Mouse (Mus musculus) layer of hippocampus, adult 6 months (tissue): ENCODE data around the gene Gm11273. TPM values are rescaled to one million over a fixed set of nuclear protein-coding genes. Genes with fewer than 3 reads are reported as not detected.

Source experiments
- long read RNA-seq, 2 experiments: library from polyadenylated mRNA; unstranded; transcript quantifications; one replicate each; pipeline ENCODE4 v2.0.0; 2019 to 2020
- polyA plus RNA-seq: library from polyadenylated mRNA; unstranded; fragments of <200 nt; fragmentation: Nextera tagmentation; gene quantifications from 2 replicates; pipeline ENCODE4 v1.2.3, GENCODE M21; 2021

Gene Gm11273
- polyA plus RNA-seq = 13.0 and 13.4 TPM in 2 replicates
- long read RNA-seq, experiment 1, transcript Gm11273-201 (1 exons, 390 nt) = major isoform, 10 of 10 reads
- long read RNA-seq, experiment 1, partial matches to known transcripts = 0 of 10 reads
- long read RNA-seq, experiment 1, other reads (novel, unspliced or antisense) = 0 of 10 reads
- long read RNA-seq, experiment 2 = 0 reads

GRCm38 (mm10) chr13:21501182-21501581 is at the start of gene Gm11273:
Gene Gm11273, minus strand, starts transcription at chr13:21501418.

GRCm38 (mm10) chr13:21542708-21543107 is 41.5 kb upstream of the Gm11273 start, which contains the start of gene Olfr1366:
Gene Olfr1366, minus strand, starts transcription at chr13:21542808.

GRCm38 (mm10) chr13:21530781-21531201 is 29.6 kb upstream of the Gm11273 start, which contains the start of gene Zkscan8:
Gene Zkscan8, minus strand, starts transcription at chr13:21531120.

GRCm38 (mm10) chr13:21495080-21495479 is 6.1 kb downstream of the Gm11273 start, which contains the start of gene AK157302:
Gene AK157302, plus strand, starts transcription at chr13:21495223.

GRCm38 (mm10) chr13:21478759-21479670 is 22.2 kb downstream of the Gm11273 start, which contains the start of the genes Zkscan4 and Gm10065:
Gene Zkscan4, plus strand, starts transcription at chr13:21478907.
Gene Gm10065, minus strand, starts transcription at chr13:21479441.

GRCm38 (mm10) chr13:21468061-21469019 is 32.9 kb downstream of the Gm11273 start, which contains the start of gene Nkapl:
Gene Nkapl, minus strand, starts transcription at chr13:21468509.

GRCm38 (mm10) chr13:21453449-21453848 is 47.8 kb downstream of the Gm11273 start, which contains the start of gene Zscan26:
Gene Zscan26, minus strand, starts transcription at chr13:21453730.

Other genes with a start within 250 kb of the Gm11273 start
- not detected in 2 replicates for gene Gpx5, start 208.7 kb downstream of the Gm11273 start, polyA plus RNA-seq
- gene Gpx6, start 189.3 kb downstream of the Gm11273 start, polyA plus RNA-seq = not detected in 2 replicates
- gene Olfr1367, start 154.5 kb downstream of the Gm11273 start, polyA plus RNA-seq = not detected in 2 replicates
- 5.1 and 5.6 TPM in 2 replicates for gene Zscan12, start 138.6 kb downstream of the Gm11273 start, polyA plus RNA-seq
- gene Zkscan3, start 98.7 kb downstream of the Gm11273 start, polyA plus RNA-seq = 11.7 and 13.0 TPM in 2 replicates
- 0.99 and 1.1 TPM in 2 replicates for gene Pgbd1, start 60.4 kb downstream of the Gm11273 start, polyA plus RNA-seq
- 39.6 and 60.7 TPM in 2 replicates for gene Zscan26, start 47.7 kb downstream of the Gm11273 start, polyA plus RNA-seq
- gene Nkapl, start 32.9 kb downstream of the Gm11273 start, polyA plus RNA-seq = 1.4 and 1.6 TPM in 2 replicates
- 3.1 and 3.3 TPM in 2 replicates for gene Zkscan4, start 22.5 kb downstream of the Gm11273 start, polyA plus RNA-seq
- gene Gm10065, start 22.0 kb downstream of the Gm11273 start, polyA plus RNA-seq = 1.8 TPM in 1 of 2 replicates, not detected in the other
- gene AK157302, start 6.2 kb downstream of the Gm11273 start, polyA plus RNA-seq = 1.8 and 2.1 TPM in 2 replicates
- 1.6 and 2.7 TPM in 2 replicates for gene Zkscan8, start 29.7 kb upstream of the Gm11273 start, polyA plus RNA-seq
- 0.10 TPM in 1 of 2 replicates, not detected in the other for gene Olfr1366, start 41.4 kb upstream of the Gm11273 start, polyA plus RNA-seq
- 0.06 TPM in 1 of 2 replicates, not detected in the other for gene Olfr1535, start 58.5 kb upstream of the Gm11273 start, polyA plus RNA-seq
- not detected in 2 replicates for gene Olfr1364, start 80.3 kb upstream of the Gm11273 start, polyA plus RNA-seq
- gene Olfr1362, start 112.6 kb upstream of the Gm11273 start, polyA plus RNA-seq = not detected in 2 replicates
- not detected in 2 replicates for gene Olfr11, start 141.1 kb upstream of the Gm11273 start, polyA plus RNA-seq
- gene Olfr1361, start 162.0 kb upstream of the Gm11273 start, polyA plus RNA-seq = not detected in 2 replicates
- not detected in 2 replicates for gene Olfr1360, start 176.0 kb upstream of the Gm11273 start, polyA plus RNA-seq
- not detected in 2 replicates for gene Olfr1359, start 196.7 kb upstream of the Gm11273 start, polyA plus RNA-seq
- gene Hist1h2bl, start 214.7 kb upstream of the Gm11273 start, polyA plus RNA-seq = 0.80 and 1.4 TPM in 2 replicates
- gene Hist1h2ai, start 215.0 kb upstream of the Gm11273 start, polyA plus RNA-seq = 1.4 TPM in 1 of 2 replicates, not detected in the other
- gene Hist1h3h, start 216.2 kb upstream of the Gm11273 start, polyA plus RNA-seq = not detected in 2 replicates
- 0.44 TPM in 1 of 2 replicates, not detected in the other for gene Hist1h2bm, start 220.6 kb upstream of the Gm11273 start, polyA plus RNA-seq
- gene Hist1h4j, start 233.6 kb upstream of the Gm11273 start, polyA plus RNA-seq = 1.3 and 2.3 TPM in 2 replicates
- 3.9 and 4.5 TPM in 2 replicates for gene Hist1h4k, start 249.1 kb upstream of the Gm11273 start, polyA plus RNA-seq